Mouse (Mus musculus) heart, embryonic 11.5 days (tissue): ENCODE data around the gene Gm10570. TPM values are rescaled to one million over a fixed set of nuclear protein-coding genes. Genes with fewer than 3 reads are reported as not detected.

Experiments used
- ATAC-seq: fragments of 200-750 bp; cut with Nextera tagmentation; replicated peaks from 2 replicates; pipeline ENCODE4 v1.8.0; 2017; ENCODE audit warnings: moderate library complexity; ENCODE audit not compliant: insufficient number of reproducible peaks, low FRiP score, low TSS enrichment
- H3K27ac ChIP-seq: fragments of 300-500 bp; sonication (generic); 2 replicates; pipeline ENCODE4 v1.5.1; 2014; ENCODE audit warnings: mild to moderate bottlenecking, low read depth, low read length
- H3K27me3 ChIP-seq: fragments of 300-500 bp; sonication (generic); 2 replicates; pipeline ENCODE4 v1.6.1; 2014; ENCODE audit warnings: mild to moderate bottlenecking, low read length, mixed read lengths; ENCODE audit not compliant: control insufficient read depth, insufficient read depth
- H3K36me3 ChIP-seq: fragments of 300-500 bp; sonication (generic); 2 replicates; pipeline ENCODE4 v1.6.1; 2014; ENCODE audit warnings: mild to moderate bottlenecking, low read length, moderate library complexity, mixed read lengths; ENCODE audit not compliant: control insufficient read depth, insufficient read depth
- H3K4me1 ChIP-seq: fragments of 300-500 bp; sonication (generic); 2 replicates; pipeline ENCODE4 v1.6.1; 2014; ENCODE audit warnings: low read length; ENCODE audit not compliant: control insufficient read depth, insufficient read depth
- H3K4me2 ChIP-seq: fragments of 300-500 bp; sonication (generic); 2 replicates; pipeline ENCODE4 v1.6.1; 2014; ENCODE audit warnings: mild to moderate bottlenecking, moderate library complexity
- H3K4me3 ChIP-seq: fragments of 300-500 bp; sonication (generic); 2 replicates; pipeline ENCODE4 v1.5.1; 2014; ENCODE audit warnings: low read depth, low read length
- H3K9ac ChIP-seq: fragments of 300-500 bp; sonication (generic); 2 replicates; pipeline ENCODE4 v1.6.1; 2014; ENCODE audit warnings: mild to moderate bottlenecking, low read depth, low read length, moderate library complexity
- H3K9me3 ChIP-seq: fragments of 300-500 bp; sonication (generic); replicated peaks from 2 replicates; pipeline ENCODE4 v1.6.1; 2016; ENCODE audit warnings: low read length; ENCODE audit not compliant: control insufficient read depth
- WGBS: fragments of 180-500 bp; shearing (Covaris S2); extraction: QIAGEN DNeasy Blood & Tissue Kit; methylation state at CpG from one replicate; pipeline ENCODE4 v1.1.7; 2014; ENCODE audit not compliant: insufficient replicate concordance; 5-methylcytosine and 5-hydroxymethylcytosine counted together
- polyA plus RNA-seq: library from polyadenylated mRNA; unstranded; fragments of >200 nt; fragmentation: Nextera tagmentation; extraction: Ambion mirVana; gene quantifications from 2 replicates; pipeline ENCODE4 v1.2.1, GENCODE M21; 2014

Gm10570 gene
- polyA plus RNA-seq, 1 experiment from 2014 or later: not detected

GRCm38 (mm10) chr4:130283826-130284225, 24.6 kb downstream of the Gm10570 start:
- Histone ChIP-seq H3K27ac (no peak overlapping the region), H3K36me3 (no peaks in the 10 kb centered on the region), H3K9ac (no peak overlapping the region), H3K27me3 (peaks cover 25% of the 10 kb centered on the region), H3K4me3 (no peak overlapping the region), H3K4me2 (no peak overlapping the region), H3K4me1 (no peaks in the 10 kb centered on the region), H3K9me3 (no peaks in the 10 kb centered on the region)
- WGBS: 73% methylated on average over 9 of the region's 9 CpGs
- no peak for ATAC-seq

GRCm38 (mm10) chr4:130282856-130283255, 25.6 kb downstream of the Gm10570 start:
- ATAC-seq: no peak
- Histone ChIP-seq H3K4me2 (no peak overlapping the region), H3K9me3 (no peaks in the 10 kb centered on the region), H3K9ac (no peak overlapping the region), H3K27me3 (peaks cover 31% of the 10 kb centered on the region), H3K27ac (no peak overlapping the region), H3K4me3 (no peak overlapping the region), H3K4me1 (no peaks in the 10 kb centered on the region), H3K36me3 (no peaks in the 10 kb centered on the region)
- 71% methylated on average over 5 of the region's 5 CpGs for WGBS

- Histone ChIP-seq H3K9ac (no peak within 1 kb of the TSS), H3K27me3 (peaks cover 53% of the 10 kb centered on the region), H3K36me3 (no peaks in the 10 kb centered on the region), H3K4me2 (no peak within 1 kb of the TSS), H3K4me3 (no peak within 1 kb of the TSS), H3K27ac (no peak within 1 kb of the TSS), H3K4me1 (peaks cover 12% of the 10 kb centered on the region), H3K9me3 (no peaks in the 10 kb centered on the region)
- 66% methylated on average over 2 of the region's 2 CpGs for WGBS
- no peak for ATAC-seq
These were observed 29.4 kb downstream of the Gm10570 start, which contains the start of gene Serinc2 for GRCm38 (mm10) chr4:130279105-130279504. Serinc2 (minus strand) TSS chr4:130279205.

DNA sequence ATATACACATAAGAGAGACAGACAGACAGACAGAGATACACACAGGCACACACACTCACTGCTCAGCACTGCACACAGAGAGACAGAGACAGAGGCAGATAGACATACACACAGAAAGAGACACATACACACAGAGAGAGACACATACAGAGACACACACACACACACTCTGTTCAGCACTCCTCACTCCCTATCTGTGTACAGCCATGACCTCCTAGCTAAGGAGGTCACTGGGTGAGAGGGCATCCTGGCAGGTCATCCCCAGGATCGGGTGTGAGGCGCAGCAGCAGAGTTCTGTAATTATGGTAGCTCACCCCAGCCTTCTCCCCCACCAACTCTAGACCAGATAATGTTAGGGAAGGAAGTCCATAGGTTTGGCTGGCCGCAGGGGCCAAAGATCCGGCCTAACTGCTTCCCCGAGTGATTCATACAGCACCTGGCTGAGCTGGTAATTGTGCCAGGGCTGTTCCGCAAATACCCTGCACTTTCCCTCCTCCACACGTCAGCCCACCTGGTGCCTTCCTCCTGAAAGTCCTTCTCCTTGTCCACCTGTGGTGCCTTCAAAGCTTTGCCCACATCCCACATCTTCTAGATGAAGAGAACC, 31.8 kb downstream of the Gm10570 start:
- Histone ChIP-seq H3K4me3 (no peak overlapping the region), H3K36me3 (no peaks in the 10 kb centered on the region), H3K9me3 (no peaks in the 10 kb centered on the region), H3K27ac (no peak overlapping the region), H3K9ac (no peak overlapping the region), H3K27me3 (peaks cover 70% of the 10 kb centered on the region), H3K4me2 (no peak overlapping the region), H3K4me1 (peaks cover 17% of the 10 kb centered on the region)
- WGBS: 60% methylated on average over 7 of the region's 7 CpGs
- no peak for ATAC-seq

- Histone ChIP-seq H3K4me2 (peak overlapping the region; percentile 97; the same call in 1 of the 2 replicates), H3K9ac (no peak overlapping the region), H3K27me3 (peaks cover 76% of the 10 kb centered on the region), H3K27ac (no peak overlapping the region), H3K4me3 (no peak overlapping the region), H3K4me1 (peaks cover 17% of the 10 kb centered on the region), H3K9me3 (no peaks in the 10 kb centered on the region), H3K36me3 (no peaks in the 10 kb centered on the region)
- WGBS: 50% methylated on average over 5 of the region's 5 CpGs
- ATAC-seq: no peak
These were observed 32.7 kb downstream of the Gm10570 start for GRCm38 (mm10) chr4:130275823-130276105.

GRCm38 (mm10) chr4:130275016-130275822, 33.3 kb downstream of the Gm10570 start:
- peaks cover 73% of the 10 kb centered on the region for H3K27me3 ChIP-seq
- H3K36me3 ChIP-seq: no peaks in the 10 kb centered on the region
- H3K9me3 ChIP-seq: no peaks in the 10 kb centered on the region
- peak overlapping the region; percentile 62 for H3K9ac ChIP-seq
- peaks cover 17% of the 10 kb centered on the region for H3K4me1 ChIP-seq
- H3K4me2 ChIP-seq: peak overlapping the region; percentile 97
- H3K4me3 ChIP-seq: peak overlapping the region; percentile 56
- WGBS: 1% methylated on average over 62 of the region's 62 CpGs
- no peak overlapping the region for H3K27ac ChIP-seq
- no peak for ATAC-seq

GRCm38 (mm10) chr4:130274346-130275015, 34.0 kb downstream of the Gm10570 start:
- Histone ChIP-seq H3K4me1 (peaks cover 17% of the 10 kb centered on the region), H3K4me3 (peak overlapping the region; percentile 56), H3K27ac (no peak overlapping the region), H3K9me3 (no peaks in the 10 kb centered on the region), H3K9ac (peak overlapping the region; percentile 62), H3K36me3 (no peaks in the 10 kb centered on the region), H3K27me3 (peaks cover 73% of the 10 kb centered on the region), H3K4me2 (peak overlapping the region; percentile 97)
- WGBS: 2% methylated on average over 28 of the region's 29 CpGs
- ATAC-seq: 0 out of 2 replicates have a peak, but pooled peaks have one; percentile 20

- peak overlapping the region; percentile 62; the same call in 1 of the 2 replicates for H3K9ac ChIP-seq
- ATAC-seq: no peak
- H3K36me3 ChIP-seq: no peaks in the 10 kb centered on the region
These were observed 34.7 kb downstream of the Gm10570 start for GRCm38 (mm10) chr4:130273698-130274345.

More at GRCm38 (mm10) chr4:130273698-130274345, 34.7 kb downstream of the Gm10570 start:
- Histone ChIP-seq H3K4me3 (peak overlapping the region; percentile 56), H3K4me1 (peaks cover 17% of the 10 kb centered on the region), H3K4me2 (peak overlapping the region; percentile 97), H3K27ac (no peak overlapping the region), H3K27me3 (peaks cover 67% of the 10 kb centered on the region), H3K9me3 (no peaks in the 10 kb centered on the region)
- WGBS: 8% methylated on average over 11 of the region's 12 CpGs
